Mouse (Mus musculus): ENCODE results near the gene Zc3h10. TPM values are rescaled to one million over a fixed set of nuclear protein-coding genes. Genes with fewer than 3 reads are reported as not detected.

The Zc3h10 gene
- polyA plus RNA-seq, 1 experiment, result 18.7 TPM

- Histone ChIP-seq H3K4me3 (replicated peaks; ENCODE audit: insufficient read depth, low read depth, low read length) (no peak overlapping the region), H3K4me1 (ENCODE audit: control insufficient read depth, insufficient read depth, low read length) (peaks cover 5% of the 10 kb centered on the region; the same call in 1 of the 2 replicates), H3K27ac (ENCODE audit: insufficient read depth, low read length) (no peak overlapping the region), H3K27me3 (ENCODE audit: control insufficient read depth, insufficient read depth, low read length) (no peaks in the 10 kb centered on the region)
- TF ChIP-seq POLR2A (IDR thresholded peaks at IDR 0.05; ENCODE audit: borderline replicate concordance, insufficient read depth, low read length) (no peak), CTCF (IDR thresholded peaks at IDR 0.05; ENCODE audit: borderline replicate concordance, insufficient read depth, low read depth, low read length) (no peak)
- 53% methylated on average over 20 of the region's 20 CpGs for WGBS
- no peak for DNase-seq
These were observed 31.5 kb downstream of the Zc3h10 start for GRCm38 (mm10) chr10:128516029-128516428.

- no peak overlapping the region for H3K27ac ChIP-seq (ENCODE audit: insufficient read depth, low read length)
- 87% methylated on average over 4 of the region's 4 CpGs for WGBS
- H3K4me3 ChIP-seq (replicated peaks; ENCODE audit: insufficient read depth, low read depth, low read length), result no peak overlapping the region
- no peak for TF ChIP-seq CTCF (IDR thresholded peaks at IDR 0.05; ENCODE audit: borderline replicate concordance, insufficient read depth, low read depth, low read length)
- TF ChIP-seq POLR2A (IDR thresholded peaks at IDR 0.05; ENCODE audit: borderline replicate concordance, insufficient read depth, low read length), result no peak
- peaks cover 5% of the 10 kb centered on the region; the same call in 1 of the 2 replicates for H3K4me1 ChIP-seq (ENCODE audit: control insufficient read depth, insufficient read depth, low read length)
- DNase-seq, result no peak
- no peaks in the 10 kb centered on the region for H3K27me3 ChIP-seq (ENCODE audit: control insufficient read depth, insufficient read depth, low read length)
These were observed 32.5 kb downstream of the Zc3h10 start for GRCm38 (mm10) chr10:128515044-128515443.

GRCm38 (mm10) chr10:128511761-128512160 is 35.8 kb downstream of the Zc3h10 start:
- H3K4me3 ChIP-seq (replicated peaks; ENCODE audit: insufficient read depth, low read depth, low read length), result no peak overlapping the region
- no peaks in the 10 kb centered on the region for H3K27me3 ChIP-seq (ENCODE audit: control insufficient read depth, insufficient read depth, low read length)
- TF ChIP-seq POLR2A (IDR thresholded peaks at IDR 0.05; ENCODE audit: borderline replicate concordance, insufficient read depth, low read length) (no peak), CTCF (IDR thresholded peaks at IDR 0.05; ENCODE audit: borderline replicate concordance, insufficient read depth, low read depth, low read length) (no peak)
- DNase-seq, result no peak
- 86% methylated on average over 12 of the region's 12 CpGs for WGBS
- H3K4me1 ChIP-seq (ENCODE audit: control insufficient read depth, insufficient read depth, low read length), result no peaks in the 10 kb centered on the region
- H3K27ac ChIP-seq (ENCODE audit: insufficient read depth, low read length), result no peak overlapping the region

GRCm38 (mm10) chr10:128511189-128511588 is 36.4 kb downstream of the Zc3h10 start:
- H3K4me1 ChIP-seq (ENCODE audit: control insufficient read depth, insufficient read depth, low read length), result no peaks in the 10 kb centered on the region
- H3K27ac ChIP-seq (ENCODE audit: insufficient read depth, low read length), result no peak overlapping the region
- no peak for DNase-seq
- no peak for TF ChIP-seq CTCF (IDR thresholded peaks at IDR 0.05; ENCODE audit: borderline replicate concordance, insufficient read depth, low read depth, low read length)
- TF ChIP-seq POLR2A (IDR thresholded peaks at IDR 0.05; ENCODE audit: borderline replicate concordance, insufficient read depth, low read length), result no peak
- H3K27me3 ChIP-seq (ENCODE audit: control insufficient read depth, insufficient read depth, low read length), result no peaks in the 10 kb centered on the region
- H3K4me3 ChIP-seq (replicated peaks; ENCODE audit: insufficient read depth, low read depth, low read length), result no peak overlapping the region
- 90% methylated on average over 9 of the region's 9 CpGs for WGBS

GRCm38 (mm10) chr10:128510301-128510700 is 37.3 kb downstream of the Zc3h10 start:
- H3K27ac ChIP-seq (ENCODE audit: insufficient read depth, low read length), result no peak overlapping the region
- H3K4me3 ChIP-seq (replicated peaks; ENCODE audit: insufficient read depth, low read depth, low read length), result no peak overlapping the region
- no peaks in the 10 kb centered on the region for H3K27me3 ChIP-seq (ENCODE audit: control insufficient read depth, insufficient read depth, low read length)
- no peaks in the 10 kb centered on the region for H3K4me1 ChIP-seq (ENCODE audit: control insufficient read depth, insufficient read depth, low read length)
- WGBS, result 88% methylated on average over 11 of the region's 11 CpGs
- TF ChIP-seq POLR2A (IDR thresholded peaks at IDR 0.05; ENCODE audit: borderline replicate concordance, insufficient read depth, low read length) (no peak), CTCF (IDR thresholded peaks at IDR 0.05; ENCODE audit: borderline replicate concordance, insufficient read depth, low read depth, low read length) (no peak)
- DNase-seq, result no peak

GRCm38 (mm10) chr10:128509831-128510230 is 37.7 kb downstream of the Zc3h10 start:
- 0 out of 2 replicates have a peak, but pooled peaks cover under 1% of the 10 kb centered on the region for H3K4me1 ChIP-seq (ENCODE audit: control insufficient read depth, insufficient read depth, low read length)
- H3K27ac ChIP-seq (ENCODE audit: insufficient read depth, low read length), result no peak overlapping the region
- no peak for DNase-seq
- no peaks in the 10 kb centered on the region for H3K27me3 ChIP-seq (ENCODE audit: control insufficient read depth, insufficient read depth, low read length)
- no peak for TF ChIP-seq CTCF (IDR thresholded peaks at IDR 0.05; ENCODE audit: borderline replicate concordance, insufficient read depth, low read depth, low read length)
- no peak for TF ChIP-seq POLR2A (IDR thresholded peaks at IDR 0.05; ENCODE audit: borderline replicate concordance, insufficient read depth, low read length)
- WGBS, result 83% methylated on average over 4 of the region's 4 CpGs
- H3K4me3 ChIP-seq (replicated peaks; ENCODE audit: insufficient read depth, low read depth, low read length), result no peak overlapping the region

- 86% methylated on average over 9 of the region's 9 CpGs for WGBS
- TF ChIP-seq POLR2A (IDR thresholded peaks at IDR 0.05; ENCODE audit: borderline replicate concordance, insufficient read depth, low read length) (no peak), CTCF (IDR thresholded peaks at IDR 0.05; ENCODE audit: borderline replicate concordance, insufficient read depth, low read depth, low read length) (no peak)
- no peak for DNase-seq
- no peak overlapping the region for H3K27ac ChIP-seq (ENCODE audit: insufficient read depth, low read length)
- H3K4me3 ChIP-seq (replicated peaks; ENCODE audit: insufficient read depth, low read depth, low read length), result no peak overlapping the region
- no peaks in the 10 kb centered on the region for H3K27me3 ChIP-seq (ENCODE audit: control insufficient read depth, insufficient read depth, low read length)
- 0 out of 2 replicates have a peak, but pooled peaks cover 4% of the 10 kb centered on the region for H3K4me1 ChIP-seq (ENCODE audit: control insufficient read depth, insufficient read depth, low read length)
These were observed 38.4 kb downstream of the Zc3h10 start for GRCm38 (mm10) chr10:128509203-128509602.

- no peak for DNase-seq
- Histone ChIP-seq H3K27me3 (ENCODE audit: control insufficient read depth, insufficient read depth, low read length) (no peaks in the 10 kb centered on the region), H3K4me1 (ENCODE audit: control insufficient read depth, insufficient read depth, low read length) (0 out of 2 replicates have a peak, but pooled peaks cover 4% of the 10 kb centered on the region), H3K27ac (ENCODE audit: insufficient read depth, low read length) (no peak overlapping the region), H3K4me3 (replicated peaks; ENCODE audit: insufficient read depth, low read depth, low read length) (no peak overlapping the region)
- 72% methylated on average over 9 of the region's 9 CpGs for WGBS
- TF ChIP-seq CTCF (IDR thresholded peaks at IDR 0.05; ENCODE audit: borderline replicate concordance, insufficient read depth, low read depth, low read length) (no peak), POLR2A (IDR thresholded peaks at IDR 0.05; ENCODE audit: borderline replicate concordance, insufficient read depth, low read length) (no peak)
These were observed 39.3 kb downstream of the Zc3h10 start for GRCm38 (mm10) chr10:128508260-128508659.

Data from cerebellum, adult 2 months (tissue).